Mouse (Mus musculus) cerebellum, adult 18-20 months (tissue): ENCODE data around the gene C2cd5.
A peak's percentile ranks its signal among the peaks of the same experiment; 100 is the strongest.
"Not testable (repeated sequence)": the region's sequence is repeated elsewhere in the genome, so short reads cannot be mapped to it uniquely, and the experiment has no call there.

Experiments used
- DNase-seq, 2 experiments: peaks; one replicate each; pipeline ENCODE4 v3.0.0; 2021

C2cd5 gene

DNA sequence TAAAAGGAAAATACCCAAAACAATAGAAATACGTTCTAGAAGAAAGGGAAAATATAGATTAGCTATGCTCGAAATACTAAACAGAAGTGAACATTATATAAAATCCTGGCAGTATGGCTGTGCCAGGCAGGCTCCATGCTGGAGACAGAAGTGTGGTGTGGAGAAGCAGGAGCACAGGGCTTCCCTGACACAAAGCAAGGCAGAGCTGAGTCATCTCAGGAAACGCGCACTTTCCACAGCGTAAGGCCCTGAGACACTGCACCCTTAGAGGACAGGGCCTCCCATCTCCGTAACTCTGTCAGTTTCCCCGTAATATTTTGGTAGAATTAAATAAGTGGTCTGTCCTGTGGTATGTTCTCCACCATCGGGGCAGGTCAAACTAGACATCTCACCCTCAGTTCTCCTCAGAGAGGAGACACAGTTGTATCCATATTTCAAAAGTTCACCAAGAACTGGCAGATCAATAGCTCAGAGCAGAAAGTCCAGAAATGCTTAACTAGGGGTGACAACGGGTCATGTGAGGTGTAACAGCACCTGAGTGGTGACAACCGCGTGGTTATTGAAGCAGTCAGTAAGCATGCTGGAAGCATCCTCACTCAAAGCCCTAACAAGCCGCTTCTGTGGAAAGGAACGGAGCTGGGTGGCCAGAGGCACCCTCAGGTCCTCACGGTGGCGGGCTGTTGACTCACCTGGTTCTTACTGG, 87.3 kb downstream of the C2cd5 start:
- DNase-seq = no peak

- no peak for DNase-seq
Observed at GRCm38 (mm10) chr6:143008865-143009264, 91.1 kb downstream of the C2cd5 start.

DNA sequence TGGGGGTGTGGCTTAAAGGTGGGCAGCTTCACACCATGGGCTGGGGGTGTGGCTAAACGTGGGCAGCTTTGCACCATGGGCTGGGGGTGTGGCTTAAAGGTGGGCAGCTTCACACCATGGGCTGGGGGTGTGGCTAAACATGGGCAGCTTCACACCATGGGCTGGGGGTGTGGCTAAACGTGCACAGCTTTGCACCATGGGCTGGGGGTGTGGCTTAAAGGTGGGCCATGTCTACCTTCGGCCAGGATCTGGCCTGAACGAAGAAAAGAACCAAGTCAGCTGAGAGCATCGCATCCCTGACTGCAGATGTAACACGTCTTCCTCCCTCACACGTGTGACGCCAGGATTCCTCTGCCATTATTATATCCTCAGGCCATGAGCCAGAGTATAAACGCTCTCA, 94.7 kb downstream of the C2cd5 start:
- DNase-seq = not testable (repeated sequence)

- DNase-seq = no peak
Observed at GRCm38 (mm10) chr6:143004801-143005200, 95.1 kb downstream of the C2cd5 start.

DNA sequence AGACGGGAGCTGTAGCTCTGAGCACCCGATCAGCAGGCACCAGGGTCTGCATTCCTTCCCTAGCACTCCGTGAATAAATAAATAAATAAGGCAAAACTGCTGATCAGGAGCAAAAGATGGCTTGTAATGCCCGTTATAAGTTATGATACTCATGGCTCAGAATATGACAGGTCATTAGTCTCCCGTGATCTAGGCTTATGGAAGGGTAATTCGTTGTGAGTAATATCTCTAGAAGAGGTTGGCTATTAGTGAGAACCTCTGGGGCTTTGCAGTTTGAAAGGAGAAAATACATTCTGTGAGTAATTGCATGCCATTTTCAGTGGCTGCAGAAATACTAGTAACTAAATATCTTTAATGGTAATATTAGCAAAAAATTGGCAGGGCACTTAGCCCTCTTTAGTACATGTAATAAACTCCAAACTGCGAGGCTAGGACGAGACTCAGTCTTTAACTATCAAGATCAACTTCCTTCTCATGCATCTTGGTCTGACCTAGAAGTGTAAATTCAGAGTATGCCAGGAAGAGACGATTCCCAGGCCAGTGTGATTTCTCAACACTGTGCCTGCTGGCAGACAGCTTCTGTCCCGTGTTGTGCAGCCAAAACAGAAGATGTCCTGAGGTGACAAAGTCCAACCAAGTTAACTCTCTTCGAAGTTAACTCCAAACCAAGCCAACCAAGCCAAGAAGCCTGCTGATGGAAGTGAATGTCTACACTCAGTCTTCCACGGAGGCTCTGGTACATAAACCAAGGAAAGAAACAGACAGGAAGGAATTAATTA, 101.5 kb downstream of the C2cd5 start:
- DNase-seq = no peak

GRCm38 (mm10) chr6:142996887-142997286, 103.1 kb downstream of the C2cd5 start:
- DNase-seq = no peak

DNA sequence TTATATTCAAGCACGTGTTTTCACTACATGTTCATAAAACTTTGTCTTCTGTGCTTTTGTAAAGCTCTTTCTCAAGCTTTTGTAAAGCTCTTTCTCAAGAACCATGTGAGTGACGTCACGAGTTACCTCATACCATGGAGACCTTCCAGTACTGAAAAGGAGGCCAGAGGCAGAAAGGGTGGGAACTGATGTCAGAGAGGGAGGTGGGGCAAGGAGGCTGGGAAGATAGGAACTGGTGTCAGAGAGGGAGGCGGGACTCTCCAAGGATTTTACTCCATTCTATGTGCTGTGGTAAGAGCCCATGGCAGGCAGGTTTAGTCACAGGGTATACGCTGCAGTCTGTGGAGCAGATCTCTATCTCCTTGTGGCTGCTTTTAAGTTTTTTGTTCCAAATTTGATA, 104.4 kb downstream of the C2cd5 start:
- DNase-seq = no peak

DNA sequence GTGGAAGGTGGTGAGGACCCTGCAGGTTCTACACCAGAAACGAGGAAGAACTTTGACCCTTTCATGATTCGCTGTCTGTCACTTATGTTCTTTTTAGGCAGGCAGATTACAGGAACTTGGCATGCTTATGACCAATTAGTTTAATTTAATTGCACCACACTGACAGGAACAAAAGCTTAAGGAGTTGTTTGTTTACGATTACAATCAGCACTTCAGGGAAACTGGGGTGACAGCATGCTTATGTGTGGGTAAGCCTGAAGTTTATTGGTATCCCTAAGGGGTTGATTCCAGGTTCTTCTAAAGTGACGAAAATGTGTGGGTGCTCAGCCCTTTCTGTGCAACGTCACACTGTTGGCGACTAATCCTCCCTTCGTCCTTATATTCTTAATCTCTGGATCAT, 105.1 kb downstream of the C2cd5 start:
- no peak for DNase-seq

GRCm38 (mm10) chr6:142993705-142994698, 105.9 kb downstream of the C2cd5 start:
- DNase-seq = no peak

DNA sequence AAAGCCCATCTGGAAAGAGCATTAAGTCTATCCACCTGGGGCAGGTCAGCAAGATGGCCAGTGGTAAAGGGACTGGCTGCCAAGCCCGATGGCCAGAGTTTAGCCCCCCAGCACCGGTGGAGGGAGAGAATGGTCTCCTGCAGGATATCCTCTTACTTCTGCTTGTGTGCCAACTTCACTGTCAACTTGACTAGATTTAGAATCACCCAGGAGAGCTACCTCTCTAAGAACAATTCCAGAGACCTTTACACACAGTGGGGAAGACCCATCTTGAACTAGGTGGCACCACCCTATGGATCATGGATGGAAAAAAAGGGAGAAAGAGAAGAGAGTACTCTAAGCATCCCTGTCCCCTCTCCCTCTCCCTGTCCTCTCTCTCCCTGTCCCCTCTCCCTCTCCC, 107.0 kb downstream of the C2cd5 start:
- DNase-seq = no peak

DNA sequence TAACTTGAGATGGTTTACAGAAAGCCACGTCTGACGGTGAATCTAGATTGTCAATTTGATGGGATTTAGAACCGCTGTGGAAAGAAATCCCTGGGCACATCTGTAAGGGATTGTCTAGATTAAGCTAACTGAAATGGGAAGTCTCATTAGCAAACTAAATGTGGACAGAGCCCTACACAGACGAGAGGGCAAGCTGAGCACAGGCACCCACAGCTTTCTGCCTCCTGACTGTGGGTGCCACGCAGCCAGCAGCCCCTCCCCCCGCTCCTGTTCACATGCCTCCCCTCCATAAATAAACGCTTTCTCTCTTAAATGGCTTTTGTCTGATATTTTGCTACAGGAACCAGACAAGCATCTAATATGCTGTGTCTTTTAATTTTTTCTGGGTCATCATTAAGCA, 107.8 kb downstream of the C2cd5 start:
- DNase-seq = no peak

- no peak for DNase-seq
Observed at GRCm38 (mm10) chr6:142991391-142992059, 108.4 kb downstream of the C2cd5 start.

DNA sequence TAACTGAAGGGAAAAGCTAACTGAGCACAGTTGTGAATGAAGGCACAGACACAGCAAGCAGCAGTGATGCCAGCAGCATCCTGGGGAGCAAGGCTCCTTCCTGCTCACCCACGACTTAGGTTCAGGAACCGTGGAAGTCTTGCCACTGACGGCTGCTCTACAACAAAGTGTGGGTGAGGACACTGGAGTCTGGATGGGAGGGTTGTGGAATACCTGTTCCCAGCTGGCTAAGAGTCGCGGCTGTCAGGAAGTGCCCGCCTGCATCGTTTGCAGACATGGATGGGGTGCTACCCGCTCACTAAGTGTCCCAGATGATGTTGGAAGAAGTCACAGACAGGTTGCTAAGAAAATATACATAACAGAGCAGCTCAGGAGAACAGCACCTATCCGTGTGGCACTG, 109.4 kb downstream of the C2cd5 start:
- DNase-seq = no peak

- DNase-seq = no peak
Observed at GRCm38 (mm10) chr6:142989495-142989894, 110.4 kb downstream of the C2cd5 start.

GRCm38 (mm10) chr6:142988753-142989152, 111.2 kb downstream of the C2cd5 start:
- peak; percentile 60 to 71 for DNase-seq

DNA sequence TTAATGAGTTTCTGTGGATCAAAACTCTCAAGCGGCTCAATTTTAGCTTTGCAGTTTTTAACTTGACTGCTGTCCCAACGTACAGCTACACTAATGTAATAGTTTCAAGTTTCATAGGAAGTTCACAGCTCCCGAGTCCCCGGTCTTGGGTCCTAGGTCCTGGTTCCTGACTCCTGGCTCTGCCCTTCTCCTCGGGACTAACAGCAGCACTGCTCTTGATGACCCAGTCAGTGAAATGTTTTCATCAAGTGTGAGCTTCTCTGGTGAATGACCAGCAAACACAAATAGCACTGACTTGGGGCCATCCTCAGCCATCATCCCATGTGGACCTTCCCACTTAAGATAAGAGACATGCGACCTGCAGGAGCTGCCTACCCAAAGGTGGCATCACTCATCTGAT, 111.7 kb downstream of the C2cd5 start:
- no peak for DNase-seq

DNA sequence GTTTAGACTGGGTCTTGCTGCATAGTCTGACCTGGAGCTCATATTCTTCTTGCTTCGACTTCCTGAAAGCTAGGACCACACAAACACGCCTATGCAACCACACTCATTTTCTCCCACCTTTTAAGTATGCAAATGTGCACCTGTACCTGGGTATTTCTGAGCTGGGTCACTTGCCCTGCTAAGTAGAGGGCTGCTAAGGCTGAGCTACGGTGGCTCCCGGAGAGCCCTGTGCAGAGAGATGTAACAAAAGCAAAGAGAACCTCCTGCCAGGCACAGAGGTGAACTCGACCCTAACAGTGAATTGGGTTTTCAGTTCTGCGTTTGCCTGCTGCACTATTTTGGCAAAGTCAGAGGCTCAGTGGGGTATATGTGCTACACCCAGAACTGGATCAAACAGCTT, 112.3 kb downstream of the C2cd5 start:
- no peak for DNase-seq

- not testable (repeated sequence) for DNase-seq
Observed at GRCm38 (mm10) chr6:142986706-142987105, 113.2 kb downstream of the C2cd5 start.

DNA sequence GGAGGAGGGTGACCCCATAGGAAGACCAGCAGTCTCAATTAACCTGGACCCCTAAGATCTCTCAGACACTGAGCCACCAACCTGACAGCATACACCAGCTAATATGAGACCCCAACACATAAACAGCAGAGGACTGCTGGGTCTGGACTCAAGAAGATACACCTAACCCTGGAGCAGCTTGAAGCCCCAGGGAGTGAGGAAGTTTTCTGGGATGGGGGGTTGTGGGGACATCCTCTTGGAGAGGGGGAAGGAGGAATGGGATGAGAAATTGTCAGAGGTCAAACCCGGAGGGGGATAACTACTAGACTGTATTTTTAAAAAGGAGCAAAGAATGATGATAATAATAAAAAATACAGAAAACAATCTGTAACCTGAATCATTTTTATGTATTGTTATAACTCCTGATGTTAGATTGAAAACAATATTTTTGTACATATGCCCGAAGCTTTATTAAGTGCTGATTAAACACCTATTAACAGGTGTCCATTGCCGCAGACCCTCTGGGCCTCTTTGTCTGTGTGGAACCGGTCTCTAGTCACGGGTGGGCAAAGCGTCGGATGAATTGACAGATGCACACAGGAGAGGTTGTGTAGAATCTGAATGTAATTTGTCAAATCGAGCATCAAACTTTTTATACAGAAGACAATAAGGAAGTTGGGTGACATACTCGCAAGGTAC, 114.2 kb downstream of the C2cd5 start:
- not testable (repeated sequence) for DNase-seq

GRCm38 (mm10) chr6:142979665-142980660, 120.0 kb downstream of the C2cd5 start:
- DNase-seq = no peak

DNA sequence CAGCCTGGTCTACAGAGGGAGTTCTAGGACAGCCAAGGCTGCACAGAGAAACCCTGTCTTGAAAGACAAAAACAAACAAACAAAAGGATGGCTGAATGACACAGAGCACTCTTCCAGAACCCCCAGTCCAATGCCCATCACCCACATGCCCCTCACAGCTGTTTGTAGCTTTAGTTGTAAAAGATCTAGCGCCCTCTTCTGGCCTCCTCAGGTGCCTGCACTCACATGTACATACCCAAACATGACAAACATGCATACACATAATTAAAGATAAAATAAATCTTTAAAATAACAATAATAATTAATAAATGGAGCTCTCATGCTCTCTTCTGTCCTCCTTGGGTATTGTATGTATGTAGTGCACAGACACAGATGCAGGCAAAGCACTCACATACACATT, 122.7 kb downstream of the C2cd5 start:
- no peak for DNase-seq
